Mouse (Mus musculus) C2C12 (cell line): ENCODE measurements around the gene Car12.

ENCODE experiments used
- CEBPB ChIP-seq: IDR thresholded peaks from one replicate; pipeline ENCODE4 v1.6.1; 2011; ENCODE audit warnings: low read depth, mild to moderate bottlenecking, control low read depth, moderate library complexity
- CTCF ChIP-seq: IDR thresholded peaks from one replicate; pipeline ENCODE4 v1.5.1; 2011; ENCODE audit not compliant: control insufficient read depth, insufficient read depth, insufficient read length
- MAX ChIP-seq: IDR thresholded peaks from one replicate; pipeline ENCODE4 v1.6.1; 2011; ENCODE audit warnings: mild to moderate bottlenecking, control low read depth
- MYOD1 ChIP-seq: IDR thresholded peaks from one replicate; pipeline ENCODE4 v1.6.1; 2011; ENCODE audit warnings: low read depth; ENCODE audit not compliant: control insufficient read depth, insufficient read length
- MYOG ChIP-seq: IDR thresholded peaks from one replicate; pipeline ENCODE4 v1.6.1; 2011; ENCODE audit not compliant: control insufficient read depth, insufficient read length; ENCODE audit errors: extremely low read depth
- USF1 ChIP-seq: IDR thresholded peaks from one replicate; pipeline ENCODE4 v1.6.1; 2011; ENCODE audit warnings: low read depth, mild to moderate bottlenecking, control low read depth, moderate library complexity

GRCm38 (mm10) chr9:66685730-66686129, 27.8 kb upstream of the Car12 start:
- TF ChIP-seq CTCF: no peak
- no peak for TF ChIP-seq MAX
- TF ChIP-seq USF1: no peak
- TF ChIP-seq MYOD1: no peak
- TF ChIP-seq MYOG: no peak
- TF ChIP-seq CEBPB: no peak
